Mouse (Mus musculus): ENCODE measurements around the gene Rbm25.

DNA sequence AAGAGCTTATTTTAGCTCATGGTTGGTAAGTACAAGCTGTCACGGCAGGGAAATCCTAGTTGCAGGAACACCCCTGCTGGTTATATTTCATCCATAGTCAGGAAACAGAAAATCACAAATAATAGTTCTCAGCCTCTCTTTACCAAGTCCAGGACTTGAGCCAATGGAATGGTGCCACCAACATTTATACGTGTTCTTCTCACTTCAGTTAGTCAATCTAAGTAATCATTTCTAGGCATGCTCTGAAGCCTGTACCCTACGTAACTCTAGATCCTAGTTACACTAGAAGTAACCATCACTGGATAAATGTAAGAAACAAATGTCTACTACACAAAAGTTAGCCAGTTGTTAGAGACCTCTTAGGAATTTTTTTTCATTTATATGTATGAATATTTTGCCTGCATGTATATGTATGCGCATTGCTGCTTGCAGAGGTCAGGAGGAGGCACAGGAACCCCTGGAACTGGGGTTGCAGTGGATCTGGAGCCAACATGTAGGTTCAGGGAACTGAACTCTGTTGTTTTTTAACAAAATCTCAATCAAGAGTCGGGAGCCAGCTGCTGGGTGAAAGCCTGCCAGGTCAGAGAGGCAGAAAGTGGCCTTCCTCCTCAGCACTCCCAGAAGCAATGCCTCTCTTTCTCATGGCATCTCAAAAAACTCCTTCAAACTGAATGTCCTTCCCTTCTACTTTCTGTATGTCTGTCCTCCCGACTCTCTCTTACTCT lies 8.8 kb upstream of the Rbm25 start:
- TF ChIP-seq CTCF (IDR thresholded peaks at IDR 0.05; ENCODE audit: low read depth, low read length) (no peak), POLR2A (IDR thresholded peaks at IDR 0.05; ENCODE audit: borderline replicate concordance, low read depth, low read length) (no peak)

Measured in bone marrow macrophage, adult 2 months (primary cell).